Mouse (Mus musculus): ENCODE measurements around the gene Gm42906.

GRCm38 (mm10) chr5:151348418-151348817 is 79.5 kb downstream of the Gm42906 start:
- TF ChIP-seq CTCF (IDR thresholded peaks at IDR 0.05; ENCODE audit: low read depth) = no peak
- no peak for TF ChIP-seq EP300 (optimal IDR thresholded peaks at IDR 0.05)

All from stomach, postnatal 0 days (tissue).